Mouse (Mus musculus) liver, adult 2 months (tissue): Measurements from ENCODE around the gene Kdm6b. TPM values are rescaled to one million over a fixed set of nuclear protein-coding genes. Genes with fewer than 3 reads are reported as not detected.

Experiments
- DNase-seq: peaks from one replicate; pipeline ENCODE4 v3.0.0-alpha.2; 2011; ENCODE audit warnings: low read depth, low spot score; ENCODE audit errors: extremely low read depth
- H3K27ac ChIP-seq: fragments of 200-500 bp; replicated peaks from 2 replicates; pipeline ENCODE4 v1.5.1; 2012; ENCODE audit warnings: low read depth, mild to moderate bottlenecking, control low read depth, inconsistent platforms, low read length; ENCODE audit not compliant: insufficient read depth
- H3K27me3 ChIP-seq: fragments of 200-500 bp; 2 replicates; pipeline ENCODE4 v1.6.1; 2012; ENCODE audit warnings: mild to moderate bottlenecking, moderate library complexity, low read length, inconsistent platforms; ENCODE audit not compliant: control insufficient read depth, insufficient read depth
- H3K36me3 ChIP-seq: fragments of 200-500 bp; 2 replicates; pipeline ENCODE4 v1.6.1; 2012; ENCODE audit warnings: low read length, inconsistent platforms; ENCODE audit not compliant: control insufficient read depth, insufficient read depth
- H3K4me1 ChIP-seq: fragments of 200-500 bp; 2 replicates; pipeline ENCODE4 v1.6.1; 2011; ENCODE audit warnings: low read length; ENCODE audit not compliant: control insufficient read depth, insufficient read depth
- H3K4me3 ChIP-seq: fragments of 200-500 bp; 2 replicates; pipeline ENCODE4 v1.5.1; 2011; ENCODE audit warnings: low read depth, mild to moderate bottlenecking, control low read depth, low read length, moderate library complexity; ENCODE audit not compliant: insufficient read depth
- H3K79me2 ChIP-seq: fragments of 200-500 bp; 2 replicates; pipeline ENCODE4 v1.6.1; 2012; ENCODE audit warnings: inconsistent platforms, mild to moderate bottlenecking, low read length, moderate library complexity; ENCODE audit not compliant: control insufficient read depth, insufficient read depth
- H3K9ac ChIP-seq: fragments of 200-500 bp; 2 replicates; pipeline ENCODE4 v1.6.1; 2012; ENCODE audit warnings: low read depth, mild to moderate bottlenecking, control low read depth, inconsistent platforms, low read length
- CTCF ChIP-seq: fragments of 200-500 bp; IDR thresholded peaks from 2 replicates; pipeline ENCODE4 v1.5.1; 2011; ENCODE audit warnings: low read depth, low read length, control low read depth
- POLR2A ChIP-seq: fragments of 200-500 bp; IDR thresholded peaks from 2 replicates; pipeline ENCODE4 v1.6.1; 2011; ENCODE audit warnings: low read length, control low read depth; ENCODE audit not compliant: insufficient read depth; ENCODE audit errors: extremely low read depth
- WGBS: fragments of 180-500 bp; shearing (Covaris S2); methylation state at CpG from one replicate; pipeline ENCODE4 v1.1.7; 2018; 5-methylcytosine and 5-hydroxymethylcytosine counted together
- polyA plus RNA-seq: library from polyadenylated mRNA; depleted of rRNA; stranded (reverse); fragments of >200 nt; gene quantifications from 2 replicates; pipeline ENCODE4 v1.2.3, GENCODE M21; 2012
- total RNA-seq: library from RNA; depleted of rRNA; stranded (reverse); fragments of >200 nt; gene quantifications from 2 replicates; pipeline ENCODE4 v1.2.3, GENCODE M21; 2014

Gene Kdm6b
- total and polyA plus RNA-seq, 2 experiments = 1.6 to 4.2 TPM

DNA sequence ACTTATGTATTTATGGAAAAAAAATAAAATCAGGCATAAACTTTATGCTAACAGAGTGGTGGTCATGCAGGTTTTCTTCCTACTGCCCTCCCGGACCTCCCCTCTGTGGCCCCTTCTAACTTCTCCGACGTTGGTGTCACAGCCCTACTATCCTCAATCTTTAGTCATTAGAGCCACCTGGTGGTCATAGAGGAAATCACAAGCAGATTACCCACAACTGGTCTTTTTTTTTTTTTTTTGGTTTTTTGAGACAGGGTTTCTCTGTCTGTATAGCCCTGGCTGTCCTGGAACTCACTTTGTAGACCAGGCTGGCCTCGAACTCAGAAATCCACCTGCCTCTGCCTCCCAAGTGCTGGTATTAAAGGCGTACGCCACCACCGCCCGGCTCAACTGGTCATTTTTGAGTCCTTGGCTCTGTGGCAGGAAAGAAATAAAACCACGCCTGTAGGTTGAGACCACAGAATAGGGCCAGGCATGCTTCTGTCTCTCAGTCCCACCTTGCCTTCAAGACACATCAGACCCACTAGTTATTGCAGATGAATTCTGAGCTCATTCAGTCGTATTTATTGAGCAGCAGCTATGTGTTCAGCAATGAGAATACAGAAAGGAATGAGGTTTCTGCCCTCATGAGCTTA, 23.0 kb downstream of the Kdm6b start:
- WGBS = 52% methylated on average over 10 of the region's 10 CpGs
- peaks cover 5% of the 10 kb centered on the region for H3K4me1 ChIP-seq
- H3K79me2 ChIP-seq = no peaks in the 10 kb centered on the region; the same call in 1 of the 2 replicates
- no peak overlapping the region for H3K4me3 ChIP-seq
- no peak overlapping the region for H3K27ac ChIP-seq
- no peak overlapping the region for H3K9ac ChIP-seq
- TF ChIP-seq CTCF = peak; percentile 50
- no peak for TF ChIP-seq POLR2A
- DNase-seq = peak; percentile 56
- no peaks in the 10 kb centered on the region for H3K36me3 ChIP-seq
- no peaks in the 10 kb centered on the region for H3K27me3 ChIP-seq

DNA sequence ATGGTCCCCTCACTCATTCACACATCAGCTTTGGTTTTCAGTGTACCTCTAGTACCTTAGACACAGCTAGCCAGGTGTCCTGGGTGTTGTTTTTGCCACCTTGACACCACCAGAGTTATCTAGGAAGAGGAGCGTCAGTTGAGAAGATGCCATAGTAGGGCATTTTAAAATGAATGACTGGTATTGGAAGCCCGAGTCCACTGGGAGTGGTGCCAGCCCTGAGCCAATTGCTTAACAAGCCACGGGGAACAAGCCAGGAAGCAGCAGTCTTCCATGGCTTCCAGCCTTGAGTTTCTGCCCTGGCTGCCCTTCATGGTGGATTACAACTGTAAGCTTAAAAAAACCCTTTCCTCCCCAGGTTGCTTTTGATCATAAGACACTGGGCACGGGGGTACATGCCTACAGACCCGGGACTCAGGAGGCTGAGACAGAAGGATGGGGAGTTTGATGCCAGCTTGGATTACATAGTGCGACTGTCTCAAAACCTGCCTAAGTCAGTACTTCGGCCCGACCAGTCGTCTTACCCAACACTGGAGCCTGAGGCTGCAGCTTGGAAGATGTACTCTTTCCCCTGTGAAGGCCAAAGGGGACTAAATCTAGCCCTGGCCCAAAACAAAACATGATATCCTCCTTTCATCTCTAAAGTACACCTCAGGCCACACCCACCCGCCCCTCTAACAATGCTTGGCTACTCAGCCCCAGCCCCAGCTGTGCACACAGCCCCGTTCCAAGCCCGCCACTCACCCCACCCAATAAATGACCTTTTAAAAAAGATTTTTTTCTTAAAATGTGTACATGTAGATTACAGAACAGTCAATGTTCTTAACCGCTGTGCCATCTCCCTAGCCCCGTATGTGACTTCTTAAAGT, 23.7 kb downstream of the Kdm6b start:
- Histone ChIP-seq H3K9ac (no peak overlapping the region), H3K27me3 (no peaks in the 10 kb centered on the region), H3K27ac (no peak overlapping the region), H3K79me2 (no peaks in the 10 kb centered on the region; the same call in 1 of the 2 replicates), H3K4me1 (peaks cover 9% of the 10 kb centered on the region), H3K36me3 (no peaks in the 10 kb centered on the region), H3K4me3 (no peak overlapping the region)
- WGBS = 37% methylated on average over 14 of the region's 14 CpGs
- TF ChIP-seq CTCF = no peak
- no peak for TF ChIP-seq POLR2A
- DNase-seq = peak; percentile 83

DNA sequence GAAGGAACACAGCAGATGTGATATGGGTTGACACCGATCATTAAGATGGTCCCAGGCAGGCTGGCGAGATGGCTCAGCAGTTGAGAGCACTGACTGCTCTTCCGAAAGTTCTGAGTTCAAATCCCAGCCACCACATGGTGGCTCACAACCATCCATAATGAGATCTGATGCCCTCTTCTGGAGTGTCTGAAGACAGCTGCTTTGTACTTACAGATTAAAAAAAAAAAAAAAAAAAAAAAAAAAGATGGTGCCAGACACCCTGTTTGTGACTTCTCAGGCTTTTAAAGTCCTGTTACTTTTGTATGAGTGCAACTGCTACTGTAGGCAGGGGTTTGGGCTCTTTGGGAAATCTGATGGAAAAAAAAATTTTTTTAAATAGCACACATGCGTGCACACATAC, 24.8 kb downstream of the Kdm6b start:
- Histone ChIP-seq H3K27ac (no peak overlapping the region), H3K79me2 (no peaks in the 10 kb centered on the region), H3K4me1 (peaks cover 6% of the 10 kb centered on the region), H3K27me3 (no peaks in the 10 kb centered on the region), H3K9ac (no peak overlapping the region), H3K36me3 (no peaks in the 10 kb centered on the region), H3K4me3 (no peak overlapping the region)
- TF ChIP-seq CTCF (no peak), POLR2A (no peak)
- no peak for DNase-seq
- WGBS = 98% methylated on average over 4 of the region's 4 CpGs

DNA sequence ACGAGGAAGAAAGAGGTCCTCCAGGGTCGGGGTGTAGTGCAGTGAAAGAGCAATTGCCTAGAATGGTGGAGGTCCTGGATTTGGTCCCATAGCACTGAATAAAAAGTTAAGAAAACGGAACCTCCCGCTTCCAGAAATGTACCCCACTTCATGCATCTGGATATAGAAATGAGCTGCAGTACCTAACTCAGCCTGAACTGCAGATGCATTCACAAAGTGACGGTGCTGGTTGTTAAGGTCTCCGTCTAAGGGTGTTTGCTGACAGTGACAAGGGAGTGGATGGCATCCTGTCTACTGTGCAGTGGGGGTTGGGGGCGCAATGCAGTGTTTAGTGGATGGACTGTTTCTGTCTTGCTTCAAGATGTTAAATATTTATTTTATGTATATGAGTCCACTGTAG, 26.7 kb downstream of the Kdm6b start:
- Histone ChIP-seq H3K9ac (no peak overlapping the region), H3K27me3 (no peaks in the 10 kb centered on the region), H3K4me3 (no peak overlapping the region), H3K27ac (no peak overlapping the region), H3K79me2 (no peaks in the 10 kb centered on the region), H3K36me3 (no peaks in the 10 kb centered on the region), H3K4me1 (peaks cover 6% of the 10 kb centered on the region)
- 82% methylated on average over 7 of the region's 7 CpGs for WGBS
- DNase-seq = no peak
- TF ChIP-seq CTCF (no peak), POLR2A (no peak)

DNA sequence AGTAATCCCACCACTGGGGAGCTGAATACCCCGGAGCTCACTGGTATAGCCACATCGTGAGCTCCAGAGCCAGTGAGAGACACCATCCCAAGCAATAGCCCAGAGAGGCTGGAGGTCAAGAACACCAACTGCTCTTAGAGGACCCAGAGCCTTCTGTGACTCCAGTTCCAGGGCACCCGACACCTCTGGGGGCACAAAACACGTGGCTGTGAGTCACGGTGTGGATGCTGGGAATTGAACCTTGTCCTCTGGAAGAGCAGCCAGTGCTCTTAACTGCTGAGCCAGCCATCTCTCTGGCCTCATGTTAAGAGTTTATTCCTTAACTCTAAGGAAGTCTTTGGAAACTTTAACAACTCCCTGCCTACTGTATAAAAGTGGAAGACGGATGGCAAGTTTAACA, 28.5 kb downstream of the Kdm6b start:
- Histone ChIP-seq H3K4me3 (no peak overlapping the region), H3K27me3 (no peaks in the 10 kb centered on the region), H3K27ac (no peak overlapping the region), H3K4me1 (peaks cover 6% of the 10 kb centered on the region), H3K36me3 (no peaks in the 10 kb centered on the region), H3K79me2 (no peaks in the 10 kb centered on the region), H3K9ac (no peak overlapping the region)
- no peak for TF ChIP-seq POLR2A
- no peak for TF ChIP-seq CTCF
- WGBS = 48% methylated on average over 6 of the region's 6 CpGs
- peak; percentile 61 for DNase-seq

DNA sequence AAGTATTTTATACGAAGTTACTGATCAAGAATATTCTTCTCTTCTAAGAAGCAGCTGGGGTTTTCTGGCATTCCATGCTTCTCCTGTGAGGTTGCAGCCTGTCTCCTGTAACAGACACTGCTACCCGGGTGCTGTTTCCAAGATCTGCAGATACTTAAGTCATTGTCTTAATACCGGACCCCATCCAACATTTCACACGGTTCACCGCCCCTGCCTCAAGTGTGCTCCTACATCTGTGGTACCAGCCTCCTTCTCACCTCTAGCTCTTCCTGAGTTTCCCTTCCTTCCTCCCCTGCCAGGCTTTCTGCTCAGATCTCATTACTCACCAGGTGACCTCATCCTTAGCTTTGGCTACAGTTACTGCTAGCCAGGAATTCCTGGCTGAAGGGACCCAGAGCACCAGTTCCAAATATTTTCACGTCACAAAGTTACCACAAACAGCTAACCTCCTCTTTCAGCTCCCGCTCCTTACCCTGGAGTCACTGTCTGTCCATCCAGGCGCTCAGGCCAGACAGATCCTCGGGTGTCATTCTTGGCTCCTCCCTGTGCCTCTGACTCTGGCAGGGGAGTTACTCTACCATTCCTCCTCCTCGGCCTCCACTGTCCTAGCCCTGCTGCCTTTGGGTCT, 30.9 kb downstream of the Kdm6b start:
- Histone ChIP-seq H3K4me3 (no peak overlapping the region), H3K4me1 (peaks cover 7% of the 10 kb centered on the region), H3K27me3 (no peaks in the 10 kb centered on the region), H3K9ac (no peak overlapping the region), H3K27ac (no peak overlapping the region), H3K79me2 (no peaks in the 10 kb centered on the region), H3K36me3 (no peaks in the 10 kb centered on the region)
- no peak for TF ChIP-seq POLR2A
- TF ChIP-seq CTCF = no peak
- DNase-seq = no peak
- WGBS = 87% methylated on average over 10 of the region's 10 CpGs
